Mouse (Mus musculus): ENCODE measurements around the gene Camk2b. TPM values are rescaled to one million over a fixed set of nuclear protein-coding genes. Genes with fewer than 3 reads are reported as not detected.
"Not testable (repeated sequence)": the region's sequence is repeated elsewhere in the genome, so short reads cannot be mapped to it uniquely, and the experiment has no call there.

Camk2b gene
- polyA plus RNA-seq, 1 experiment = 479 TPM

GRCm38 (mm10) chr11:6018218-6019010, 47.7 kb downstream of the Camk2b start:
- Histone ChIP-seq H3K4me3 (replicated peaks; ENCODE audit: insufficient read depth, low read depth, low read length) (no peak overlapping the region), H3K4me1 (ENCODE audit: control insufficient read depth, insufficient read depth, low read length) (peaks cover 86% of the 10 kb centered on the region), H3K27ac (ENCODE audit: insufficient read depth, low read length) (peak overlapping the region; percentile 53), H3K27me3 (ENCODE audit: control insufficient read depth, insufficient read depth, low read length) (no peaks in the 10 kb centered on the region)
- no peak for TF ChIP-seq POLR2A (IDR thresholded peaks at IDR 0.05; ENCODE audit: borderline replicate concordance, insufficient read depth, low read length)
- no peak for TF ChIP-seq CTCF (IDR thresholded peaks at IDR 0.05; ENCODE audit: borderline replicate concordance, insufficient read depth, low read depth, low read length)
- peak in 1 of 2 experiments; percentile 71 for DNase-seq
- WGBS = 29% methylated on average over 7 of the region's 7 CpGs

DNA sequence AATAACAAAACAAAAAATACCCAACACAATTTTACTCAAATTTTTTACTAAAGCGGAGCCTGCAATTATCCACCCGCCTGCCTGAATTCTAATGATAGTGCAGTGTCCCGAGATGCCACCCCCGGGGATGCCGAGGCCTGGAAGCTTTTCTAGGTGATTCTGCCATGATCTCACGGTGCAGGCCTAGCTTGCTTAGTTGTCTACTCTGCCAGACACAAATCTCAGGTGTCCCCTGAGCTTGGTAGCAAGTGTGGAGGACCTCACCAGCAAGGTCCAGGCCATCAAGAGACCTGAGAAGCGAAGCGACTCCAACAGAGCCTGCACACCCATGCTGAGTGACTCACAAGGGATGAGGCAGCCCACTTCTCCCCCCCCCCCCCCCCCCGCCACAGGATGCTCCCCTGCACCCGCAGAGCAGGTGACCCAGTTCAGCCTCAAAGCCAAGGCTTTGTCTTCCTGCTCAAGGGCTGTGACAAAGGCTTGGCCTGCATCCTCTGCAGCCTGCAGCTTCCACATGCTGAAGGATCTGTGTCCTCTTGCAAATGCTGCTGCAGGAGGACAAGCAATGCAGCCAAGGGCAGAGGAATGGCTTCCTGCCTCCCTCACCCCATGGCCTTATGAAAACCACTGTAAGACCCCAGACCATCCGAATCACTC, 48.5 kb downstream of the Camk2b start:
- Histone ChIP-seq H3K27ac (ENCODE audit: insufficient read depth, low read length) (peak overlapping the region; percentile 85), H3K4me3 (replicated peaks; ENCODE audit: insufficient read depth, low read depth, low read length) (no peak overlapping the region), H3K27me3 (ENCODE audit: control insufficient read depth, insufficient read depth, low read length) (no peaks in the 10 kb centered on the region), H3K4me1 (ENCODE audit: control insufficient read depth, insufficient read depth, low read length) (peaks cover 87% of the 10 kb centered on the region)
- DNase-seq = no peak
- WGBS = 24% methylated on average over 11 of the region's 11 CpGs
- TF ChIP-seq POLR2A (IDR thresholded peaks at IDR 0.05; ENCODE audit: borderline replicate concordance, insufficient read depth, low read length) = no peak
- TF ChIP-seq CTCF (IDR thresholded peaks at IDR 0.05; ENCODE audit: borderline replicate concordance, insufficient read depth, low read depth, low read length) = no peak

GRCm38 (mm10) chr11:6016797-6017395, 49.3 kb downstream of the Camk2b start:
- TF ChIP-seq CTCF (IDR thresholded peaks at IDR 0.05; ENCODE audit: borderline replicate concordance, insufficient read depth, low read depth, low read length) (no peak), POLR2A (IDR thresholded peaks at IDR 0.05; ENCODE audit: borderline replicate concordance, insufficient read depth, low read length) (no peak)
- no peak for DNase-seq
- WGBS = 41% methylated on average over 9 of the region's 9 CpGs
- Histone ChIP-seq H3K27me3 (ENCODE audit: control insufficient read depth, insufficient read depth, low read length) (no peaks in the 10 kb centered on the region), H3K4me3 (replicated peaks; ENCODE audit: insufficient read depth, low read depth, low read length) (no peak overlapping the region), H3K4me1 (ENCODE audit: control insufficient read depth, insufficient read depth, low read length) (peaks cover 85% of the 10 kb centered on the region), H3K27ac (ENCODE audit: insufficient read depth, low read length) (peak overlapping the region; percentile 85)

- Histone ChIP-seq H3K27me3 (ENCODE audit: control insufficient read depth, insufficient read depth, low read length) (no peaks in the 10 kb centered on the region), H3K4me1 (ENCODE audit: control insufficient read depth, insufficient read depth, low read length) (peaks cover 87% of the 10 kb centered on the region), H3K27ac (ENCODE audit: insufficient read depth, low read length) (peak overlapping the region; percentile 85), H3K4me3 (replicated peaks; ENCODE audit: insufficient read depth, low read depth, low read length) (no peak overlapping the region)
- WGBS = 9% methylated on average over 3 of the region's 3 CpGs
- TF ChIP-seq POLR2A (IDR thresholded peaks at IDR 0.05; ENCODE audit: borderline replicate concordance, insufficient read depth, low read length) = no peak
- TF ChIP-seq CTCF (IDR thresholded peaks at IDR 0.05; ENCODE audit: borderline replicate concordance, insufficient read depth, low read depth, low read length) = no peak
- no peak for DNase-seq
Measured at GRCm38 (mm10) chr11:6016368-6016767, 49.8 kb downstream of the Camk2b start.

DNA sequence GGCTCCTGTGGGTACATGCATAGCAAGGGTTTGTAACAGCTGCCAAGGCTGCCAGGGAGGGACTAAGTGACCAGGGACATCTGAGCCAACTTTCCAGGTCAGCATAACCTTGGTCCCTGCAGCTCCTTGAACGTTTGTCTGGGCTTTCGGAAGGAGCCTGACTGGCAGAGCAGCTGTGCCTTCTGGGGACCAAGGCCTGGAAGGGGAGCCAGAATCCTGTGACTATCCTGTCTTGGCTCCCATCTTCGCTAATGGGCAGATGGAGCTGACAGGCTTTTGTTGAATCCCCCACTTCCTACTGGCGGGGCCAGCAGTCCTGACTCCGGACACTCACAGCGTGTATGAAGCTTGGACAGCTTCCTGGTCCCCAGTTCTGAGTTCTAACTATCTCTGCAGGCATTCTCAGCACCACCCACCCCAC, 51.1 kb downstream of the Camk2b start:
- peak overlapping the region; percentile 85 for H3K27ac ChIP-seq (ENCODE audit: insufficient read depth, low read length)
- no peaks in the 10 kb centered on the region for H3K27me3 ChIP-seq (ENCODE audit: control insufficient read depth, insufficient read depth, low read length)
- TF ChIP-seq CTCF (IDR thresholded peaks at IDR 0.05; ENCODE audit: borderline replicate concordance, insufficient read depth, low read depth, low read length) (no peak), POLR2A (IDR thresholded peaks at IDR 0.05; ENCODE audit: borderline replicate concordance, insufficient read depth, low read length) (0 out of 2 replicates have a peak, but pooled peaks have one; percentile 16)
- DNase-seq = peak; percentile 86 to 93
- no peak overlapping the region for H3K4me3 ChIP-seq (replicated peaks; ENCODE audit: insufficient read depth, low read depth, low read length)
- 7% methylated on average over 6 of the region's 6 CpGs for WGBS
- peaks cover 74% of the 10 kb centered on the region for H3K4me1 ChIP-seq (ENCODE audit: control insufficient read depth, insufficient read depth, low read length)

DNA sequence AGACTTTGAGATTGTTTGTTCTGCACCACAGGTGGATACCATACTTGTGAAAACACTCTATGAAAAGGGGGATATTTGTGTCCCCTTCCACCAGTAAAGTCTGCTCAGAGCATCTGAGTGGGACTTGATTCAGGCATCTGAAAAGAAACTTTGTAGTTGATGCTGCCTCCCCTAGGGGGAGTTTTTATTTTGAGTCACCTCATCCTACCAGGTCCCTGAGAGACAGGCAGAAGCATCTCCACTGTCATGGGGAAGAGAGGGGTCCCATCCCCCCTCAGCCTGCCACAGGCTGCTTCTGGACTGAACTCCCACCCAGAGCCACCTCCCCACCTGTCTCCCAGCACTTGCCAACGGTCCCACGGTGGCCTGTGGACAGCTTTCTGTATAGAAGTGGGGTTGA, 52.8 kb downstream of the Camk2b start:
- Histone ChIP-seq H3K27ac (ENCODE audit: insufficient read depth, low read length) (no peak overlapping the region), H3K27me3 (ENCODE audit: control insufficient read depth, insufficient read depth, low read length) (no peaks in the 10 kb centered on the region), H3K4me3 (replicated peaks; ENCODE audit: insufficient read depth, low read depth, low read length) (no peak overlapping the region), H3K4me1 (ENCODE audit: control insufficient read depth, insufficient read depth, low read length) (peaks cover 58% of the 10 kb centered on the region)
- WGBS = 8% methylated on average over 2 of the region's 2 CpGs
- no peak for DNase-seq
- no peak for TF ChIP-seq POLR2A (IDR thresholded peaks at IDR 0.05; ENCODE audit: borderline replicate concordance, insufficient read depth, low read length)
- no peak for TF ChIP-seq CTCF (IDR thresholded peaks at IDR 0.05; ENCODE audit: borderline replicate concordance, insufficient read depth, low read depth, low read length)

DNA sequence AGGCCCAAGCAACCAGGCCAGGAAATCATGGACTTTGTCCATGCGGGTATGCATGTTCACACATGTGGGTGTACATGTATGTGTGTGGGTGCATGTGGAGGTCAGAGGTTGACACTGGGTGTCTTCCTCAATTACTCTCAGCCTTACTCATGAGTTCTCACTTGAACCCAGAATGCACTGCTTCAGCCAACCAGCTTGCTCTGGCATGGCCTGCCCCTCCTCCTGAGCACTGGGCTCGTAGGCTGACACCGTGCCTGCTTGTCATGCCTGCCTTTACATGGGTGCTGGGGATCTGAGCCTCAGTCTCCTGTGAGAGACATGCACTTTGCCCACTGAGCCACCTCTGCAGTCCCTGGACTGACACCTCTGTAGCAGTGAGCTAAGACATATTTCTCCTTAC, 54.3 kb downstream of the Camk2b start:
- 60% methylated on average over 3 of the region's 3 CpGs for WGBS
- no peaks in the 10 kb centered on the region for H3K27me3 ChIP-seq (ENCODE audit: control insufficient read depth, insufficient read depth, low read length)
- no peak for TF ChIP-seq CTCF (IDR thresholded peaks at IDR 0.05; ENCODE audit: borderline replicate concordance, insufficient read depth, low read depth, low read length)
- no peak for TF ChIP-seq POLR2A (IDR thresholded peaks at IDR 0.05; ENCODE audit: borderline replicate concordance, insufficient read depth, low read length)
- H3K4me1 ChIP-seq (ENCODE audit: control insufficient read depth, insufficient read depth, low read length) = peaks cover 44% of the 10 kb centered on the region
- peak overlapping the region; percentile 64 for H3K27ac ChIP-seq (ENCODE audit: insufficient read depth, low read length)
- no peak overlapping the region for H3K4me3 ChIP-seq (replicated peaks; ENCODE audit: insufficient read depth, low read depth, low read length)
- no peak for DNase-seq

GRCm38 (mm10) chr11:6010751-6011482, 55.2 kb downstream of the Camk2b start:
- 44% methylated on average over 5 of the region's 18 CpGs for WGBS
- not testable (repeated sequence) for DNase-seq; H3K4me3 ChIP-seq (replicated peaks; ENCODE audit: insufficient read depth, low read depth, low read length); H3K27me3 ChIP-seq (ENCODE audit: control insufficient read depth, insufficient read depth, low read length)
- Histone ChIP-seq H3K27ac (ENCODE audit: insufficient read depth, low read length) (0 out of 2 replicates have a peak overlapping the region, but pooled peaks have one; percentile 64), H3K4me1 (ENCODE audit: control insufficient read depth, insufficient read depth, low read length) (peaks cover 35% of the 10 kb centered on the region)

GRCm38 (mm10) chr11:6007779-6008128, 58.4 kb downstream of the Camk2b start:
- not testable (repeated sequence) for H3K27me3 ChIP-seq (ENCODE audit: control insufficient read depth, insufficient read depth, low read length)
- DNase-seq = peak in 1 of 2 experiments; percentile 58
- Histone ChIP-seq H3K4me3 (replicated peaks; ENCODE audit: insufficient read depth, low read depth, low read length) (peak overlapping the region; percentile 40), H3K27ac (ENCODE audit: insufficient read depth, low read length) (peak overlapping the region; percentile 84), H3K4me1 (ENCODE audit: control insufficient read depth, insufficient read depth, low read length) (peaks cover 32% of the 10 kb centered on the region)
- 8% methylated on average over 11 of the region's 13 CpGs for WGBS

GRCm38 (mm10) chr11:6007010-6007778, 59.0 kb downstream of the Camk2b start:
- DNase-seq = peak in 1 of 2 experiments; percentile 57
- not testable (repeated sequence) for H3K27me3 ChIP-seq (ENCODE audit: control insufficient read depth, insufficient read depth, low read length)
- H3K27ac ChIP-seq (ENCODE audit: insufficient read depth, low read length) = peak overlapping the region; percentile 98
- peaks cover 37% of the 10 kb centered on the region for H3K4me1 ChIP-seq (ENCODE audit: control insufficient read depth, insufficient read depth, low read length)
- 4% methylated on average over 21 of the region's 49 CpGs for WGBS
- H3K4me3 ChIP-seq (replicated peaks; ENCODE audit: insufficient read depth, low read depth, low read length) = peak overlapping the region; percentile 83
